Mouse (Mus musculus) left cerebral cortex, adult 8-10 months (tissue): ENCODE measurements around the gene Myl3. TPM values are rescaled to one million over a fixed set of nuclear protein-coding genes. Genes with fewer than 3 reads are reported as not detected.

ENCODE experiments used
- DNase-seq, 2 experiments: peaks; one replicate each; pipeline ENCODE4 v3.0.0; 2022; ENCODE audit warnings: low spot score in 2 of 2
- total RNA-seq, 4 experiments: library from RNA; stranded (reverse); gene quantifications; 2 replicates each; pipeline ENCODE4 v1.2.4; 2022

Myl3 gene
- 1 to 10 TPM in 3 of 4 experiments, not detected in 1; 2.4 to 3.2 (median 2.6) TPM for total RNA-seq

DNA sequence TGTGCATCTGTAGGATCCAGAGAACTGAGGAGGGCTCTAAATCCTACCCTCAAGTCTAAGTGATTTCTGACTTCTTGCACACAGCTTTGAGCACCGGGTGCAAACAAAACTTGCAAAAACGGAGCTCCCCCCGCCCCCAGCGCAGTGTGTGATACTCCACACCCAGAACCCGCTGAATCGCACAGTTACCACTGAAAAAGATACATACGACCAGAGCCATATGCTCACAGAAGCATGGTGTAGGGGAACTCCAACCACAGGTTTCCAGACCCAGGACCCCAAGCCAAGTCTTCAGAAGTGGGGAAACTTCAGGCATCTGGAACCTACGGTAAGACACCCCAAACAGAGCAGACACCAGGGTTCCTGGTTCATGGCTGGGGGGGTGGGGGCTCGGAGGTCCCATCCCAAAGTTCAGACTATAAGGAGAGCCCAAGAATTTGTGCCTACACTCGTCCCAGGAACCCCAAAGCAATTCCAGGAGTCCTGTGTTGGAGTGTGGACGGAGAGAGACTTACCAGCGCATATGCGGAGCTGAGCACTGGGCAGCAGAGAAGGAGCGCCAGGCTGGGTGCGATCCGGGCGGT lies at the start of gene Myl3:
Gene Myl3, plus strand, starts transcription at position 151 of the 584 bp plus-strand sequence.
- no peak for DNase-seq

DNA sequence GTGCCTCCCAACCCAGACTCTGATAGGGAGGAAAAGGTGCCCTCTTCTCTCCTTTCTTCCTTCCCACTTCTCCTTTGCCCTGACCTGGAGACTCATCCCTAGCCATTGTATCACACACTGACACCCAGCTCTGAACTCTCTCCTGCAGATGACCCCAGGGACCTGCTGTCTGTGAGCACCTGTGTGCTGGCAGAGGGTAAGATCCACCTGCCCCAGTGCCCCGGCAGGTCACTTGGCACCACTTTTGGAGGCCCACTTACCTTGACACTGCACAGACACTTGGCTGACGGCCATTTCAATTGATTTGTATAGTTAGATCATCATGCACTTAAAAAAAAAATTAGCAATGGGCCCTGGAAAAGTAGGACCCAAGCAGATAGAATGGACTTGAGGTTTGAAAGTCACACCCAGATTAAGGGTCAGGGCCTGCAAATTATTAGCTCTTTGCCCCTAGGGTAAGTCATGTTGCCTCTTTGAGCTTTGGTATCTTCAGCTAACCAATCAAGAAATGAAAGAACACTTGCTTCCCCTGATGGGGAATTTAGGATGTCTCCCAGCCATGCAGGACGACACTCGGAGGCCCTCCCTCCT lies 46.4 kb upstream of the Myl3 start:
- no peak for DNase-seq

DNA sequence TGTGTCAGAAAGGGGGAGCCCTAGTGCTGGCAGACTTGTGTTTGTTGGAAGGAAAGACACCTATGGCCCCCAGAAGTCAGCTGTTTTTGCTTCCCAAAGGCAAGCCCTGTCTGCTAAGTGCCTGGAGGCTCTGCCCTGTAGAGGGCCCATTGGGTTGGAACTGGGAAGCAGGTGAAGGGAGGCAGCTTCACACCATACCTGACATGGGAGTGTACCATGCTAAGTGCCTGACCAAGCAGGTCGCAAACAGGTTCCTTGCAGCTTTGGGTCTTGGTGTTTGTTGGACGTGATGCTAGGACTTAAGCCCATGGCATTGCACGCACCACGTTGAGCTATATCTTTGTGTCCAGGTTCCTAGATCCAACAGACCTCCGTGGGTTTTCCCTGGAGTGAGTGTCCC lies 45.2 kb upstream of the Myl3 start:
- no peak for DNase-seq

DNA sequence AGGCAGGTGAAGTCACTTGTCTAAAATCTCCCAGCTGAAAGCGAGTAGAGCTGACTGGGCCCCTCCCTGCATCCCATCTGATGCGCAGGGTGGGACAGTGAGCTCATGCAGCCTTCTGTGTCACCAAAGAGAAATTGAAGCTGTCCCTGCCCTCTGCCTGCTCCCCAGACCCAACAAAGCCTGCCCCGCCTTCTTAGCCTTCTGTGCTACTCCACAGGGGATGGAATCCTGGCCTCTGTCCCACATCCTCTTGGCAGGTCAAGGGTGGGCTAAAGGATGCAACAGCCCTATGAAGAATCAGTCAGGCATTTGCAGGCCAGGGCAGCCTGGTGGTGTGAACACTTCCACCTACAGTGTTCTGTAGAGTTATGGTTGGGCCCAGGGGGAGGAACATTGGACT lies 44.2 kb upstream of the Myl3 start:
- DNase-seq: no peak

DNA sequence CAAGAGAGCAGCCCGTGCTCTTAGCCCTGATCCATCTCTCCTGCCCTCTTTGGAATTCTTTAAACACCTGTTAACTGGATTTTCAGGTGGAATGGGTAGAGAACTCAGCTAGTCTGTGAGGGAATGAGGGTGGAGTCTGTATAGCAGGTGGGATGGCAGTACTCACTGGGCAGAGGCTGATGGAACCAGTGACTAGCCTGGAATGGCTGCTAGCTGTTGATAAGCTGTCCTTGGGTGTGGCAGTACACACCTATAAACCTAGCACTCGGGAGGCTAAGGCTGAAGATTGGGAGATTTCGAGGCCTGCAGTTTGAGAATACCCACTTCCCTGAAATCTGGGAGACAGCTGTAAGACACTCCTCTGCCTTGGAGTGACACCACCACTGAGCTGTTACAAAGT lies 42.1 kb upstream of the Myl3 start:
- DNase-seq: no peak

DNA sequence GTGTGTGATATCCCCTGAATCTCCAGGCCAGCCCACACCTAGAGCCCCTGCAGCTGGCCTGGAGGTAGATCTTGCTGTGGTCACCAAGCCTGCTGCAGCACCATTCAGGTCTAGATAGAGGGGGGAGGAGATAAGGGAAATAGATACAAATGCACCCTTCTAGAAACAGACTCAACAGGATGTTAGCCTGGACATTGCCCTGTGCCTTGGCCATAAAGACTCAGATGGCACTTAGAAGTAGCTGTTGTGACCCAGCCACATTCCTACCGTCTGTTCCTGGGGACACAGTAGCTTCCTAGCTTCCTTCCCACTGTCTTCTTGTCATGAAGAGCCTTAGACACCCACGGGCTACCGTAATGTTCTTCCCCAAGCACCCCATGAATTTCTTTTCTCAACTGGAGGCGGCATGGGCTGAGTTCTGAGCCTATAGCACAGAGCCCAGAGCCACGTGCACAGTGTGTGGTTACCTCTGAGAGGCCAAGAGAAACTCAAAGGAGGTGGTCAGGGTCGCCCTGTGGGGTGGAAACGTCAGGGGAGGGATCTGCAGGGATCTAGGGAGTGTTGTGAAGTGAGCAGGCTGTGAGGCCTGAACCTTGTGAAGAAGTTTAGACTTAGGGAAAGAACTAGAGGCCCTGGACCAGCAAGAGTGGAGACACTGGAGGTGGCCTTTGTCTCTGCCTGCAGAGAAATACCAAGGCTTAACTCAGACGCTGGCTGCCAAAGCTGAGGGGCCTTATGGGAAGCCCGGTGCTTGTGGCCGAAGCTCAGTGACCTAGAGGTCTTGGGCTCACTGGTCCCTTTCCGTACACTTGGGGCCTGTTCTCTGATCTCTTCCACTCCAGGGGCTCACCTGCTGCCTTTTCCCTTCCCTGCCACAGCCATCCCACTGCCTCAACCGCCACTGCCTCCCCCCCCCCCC lies 40.3 kb upstream of the Myl3 start:
- no peak for DNase-seq

DNA sequence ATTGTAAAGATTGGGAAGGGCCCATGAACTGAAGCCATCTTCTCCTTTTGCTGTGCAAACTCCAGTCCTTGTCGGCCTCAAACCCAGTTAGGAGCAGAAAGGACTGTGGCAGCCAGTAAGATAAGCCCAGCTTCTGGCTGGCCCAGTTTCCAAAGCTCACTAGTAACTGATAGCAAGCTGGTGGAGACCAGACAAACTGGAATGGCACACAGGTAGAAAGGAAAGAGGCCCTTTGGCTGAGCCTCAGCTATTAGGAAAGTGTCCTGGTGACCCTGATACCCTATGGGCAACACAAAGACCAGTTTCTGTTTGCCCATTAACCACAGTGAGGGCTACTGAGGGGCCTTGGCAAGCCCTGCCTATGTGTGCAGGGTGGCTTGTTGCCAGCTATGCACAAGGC lies 38.8 kb upstream of the Myl3 start:
- no peak for DNase-seq

DNA sequence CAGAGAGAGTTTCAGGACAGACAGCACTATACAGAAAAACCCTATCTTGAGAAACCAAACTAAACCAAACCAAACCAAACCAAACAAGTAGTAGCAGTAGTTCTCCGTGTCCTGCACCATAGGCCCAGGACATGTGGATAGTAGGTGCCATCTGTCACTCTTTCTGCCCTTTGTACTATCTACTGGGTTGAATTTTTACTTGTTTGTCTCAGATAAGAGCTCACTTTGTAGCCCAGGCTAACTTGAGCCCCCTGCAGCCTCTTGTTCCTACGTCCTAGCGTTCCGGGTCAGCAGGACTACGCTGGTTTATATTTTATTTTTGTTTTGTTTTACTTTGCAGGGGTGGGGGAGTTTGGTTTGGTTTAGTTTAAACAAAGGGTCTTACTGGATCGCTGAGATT lies 37.7 kb upstream of the Myl3 start:
- no peak for DNase-seq

DNA sequence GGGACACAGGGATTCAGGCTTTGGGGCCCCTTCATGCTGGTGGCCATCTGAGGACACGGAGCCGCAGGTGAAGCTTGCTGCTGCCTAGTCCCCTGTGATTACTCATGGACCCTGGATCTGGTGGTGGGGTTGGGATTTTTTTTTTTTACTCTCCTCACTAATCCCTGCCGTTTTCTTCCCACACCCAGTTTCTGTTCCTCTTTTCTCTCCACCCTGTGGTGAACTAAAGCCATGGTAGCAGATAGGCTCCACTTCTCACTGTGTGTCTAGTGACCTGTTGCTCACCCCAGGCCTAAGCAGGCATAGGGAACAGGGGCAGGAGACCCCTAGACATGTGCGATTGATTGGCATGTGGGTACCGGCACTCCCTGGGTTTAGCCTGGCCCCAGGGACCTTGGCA lies 34.9 kb upstream of the Myl3 start:
- DNase-seq: no peak

DNA sequence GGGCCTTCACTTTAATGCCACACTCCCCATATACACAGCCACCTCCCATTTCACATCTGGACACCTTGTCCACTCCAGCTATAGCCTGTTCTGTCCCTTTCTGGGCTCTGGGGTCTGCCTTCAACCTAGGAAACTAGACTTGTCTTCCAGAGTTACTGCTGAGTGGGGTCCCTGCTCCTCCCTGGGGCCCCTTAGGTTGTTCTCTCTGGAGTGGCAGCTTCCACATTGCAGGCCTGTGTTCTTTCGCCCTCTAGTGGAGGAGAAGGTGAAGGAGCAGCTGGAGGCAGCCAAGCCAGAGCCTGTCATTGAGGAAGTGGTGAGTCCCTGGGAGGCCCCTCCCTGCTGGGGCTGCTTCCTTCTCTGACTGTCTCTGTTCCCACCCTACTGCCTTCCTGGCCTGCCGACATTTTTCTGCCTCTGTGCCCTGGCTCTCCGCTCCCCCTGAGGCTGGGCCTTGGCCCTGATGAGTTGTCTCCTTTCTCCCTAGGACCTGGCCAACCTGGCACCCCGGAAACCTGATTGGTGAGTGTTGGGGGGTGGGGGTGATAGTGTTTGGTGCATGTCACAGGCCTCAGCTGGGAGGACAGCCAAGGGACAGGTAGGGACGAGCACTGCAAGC lies 31.9 kb upstream of the Myl3 start:
- peak in 1 of 2 experiments; percentile 72 for DNase-seq

DNA sequence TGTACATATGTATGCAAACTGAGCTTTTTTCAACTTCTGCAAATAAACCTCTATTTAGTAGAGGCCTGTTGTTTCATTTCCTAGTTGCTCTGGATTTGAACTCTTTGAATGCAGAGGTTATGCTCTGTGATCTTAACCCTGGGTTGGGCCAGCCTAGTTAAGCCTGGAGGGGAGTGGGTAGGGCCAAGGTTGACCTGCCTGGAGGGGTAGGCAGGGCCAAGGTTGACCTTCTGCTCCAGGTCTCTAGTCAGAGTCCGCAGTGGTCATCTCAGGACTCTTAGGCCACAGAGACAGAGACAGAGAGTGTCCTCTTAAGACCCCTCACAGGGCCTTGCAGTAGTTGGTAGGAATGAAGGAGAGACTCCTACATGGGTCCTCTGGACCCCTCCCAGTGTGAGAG lies 30.1 kb upstream of the Myl3 start:
- DNase-seq: no peak

DNA sequence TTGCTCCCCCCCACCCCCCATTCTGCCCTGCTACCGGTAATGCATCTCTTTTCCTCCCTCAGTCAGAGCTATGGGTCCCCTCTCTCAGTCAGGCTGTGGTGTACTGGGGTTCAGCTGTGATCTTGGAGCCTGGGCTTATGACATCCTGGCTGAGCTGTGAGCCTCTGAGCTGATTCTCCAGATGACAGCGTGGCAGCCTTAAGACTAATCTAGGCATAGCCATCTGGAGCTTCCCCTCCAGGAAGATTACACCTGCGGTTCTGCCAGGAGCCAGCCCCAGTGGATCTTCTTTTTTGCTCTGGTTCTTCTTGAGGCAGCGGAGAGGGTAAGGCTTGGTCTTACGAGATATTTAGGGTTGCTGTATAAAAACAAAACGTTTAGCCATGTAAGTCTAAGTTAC lies 29.7 kb upstream of the Myl3 start:
- DNase-seq: peak in 1 of 2 experiments; percentile 40

DNA sequence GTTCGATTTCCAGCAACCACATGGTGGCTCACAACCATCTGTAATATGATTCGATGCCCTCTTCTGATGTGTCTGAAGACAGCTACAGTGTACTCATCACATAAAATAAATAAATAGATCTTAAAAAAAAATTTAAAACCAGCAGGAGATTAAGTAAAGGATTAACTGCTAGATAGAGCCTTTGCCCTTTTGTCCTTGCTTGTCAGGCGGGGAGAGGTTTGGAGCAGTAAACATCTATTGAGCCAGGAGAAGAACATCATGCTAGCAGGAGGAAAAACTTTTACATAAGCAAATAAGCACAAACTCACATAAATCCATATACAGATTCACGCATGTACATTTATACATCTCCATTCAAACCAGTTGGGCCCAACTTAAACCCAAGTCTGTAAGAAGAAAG lies 29.1 kb upstream of the Myl3 start:
- no peak for DNase-seq

DNA sequence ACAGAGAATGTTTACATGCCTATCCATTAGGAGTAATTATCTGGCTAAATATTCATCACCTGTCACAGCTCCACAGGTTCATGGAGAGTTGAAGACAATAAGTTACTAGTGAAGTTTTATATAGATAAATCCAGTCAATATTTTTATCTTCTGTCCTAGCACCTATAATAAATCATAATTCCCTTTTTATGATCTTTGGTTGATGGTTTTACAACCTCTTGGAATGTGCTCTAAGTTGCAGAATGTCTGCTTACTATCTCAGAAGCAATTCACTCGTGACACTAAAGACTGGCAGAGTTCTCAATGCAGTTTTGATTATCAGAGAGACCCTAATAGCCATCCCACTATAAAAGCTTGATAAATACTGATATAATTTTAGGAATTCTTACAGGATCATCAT lies 28.3 kb upstream of the Myl3 start:
- DNase-seq: no peak

DNA sequence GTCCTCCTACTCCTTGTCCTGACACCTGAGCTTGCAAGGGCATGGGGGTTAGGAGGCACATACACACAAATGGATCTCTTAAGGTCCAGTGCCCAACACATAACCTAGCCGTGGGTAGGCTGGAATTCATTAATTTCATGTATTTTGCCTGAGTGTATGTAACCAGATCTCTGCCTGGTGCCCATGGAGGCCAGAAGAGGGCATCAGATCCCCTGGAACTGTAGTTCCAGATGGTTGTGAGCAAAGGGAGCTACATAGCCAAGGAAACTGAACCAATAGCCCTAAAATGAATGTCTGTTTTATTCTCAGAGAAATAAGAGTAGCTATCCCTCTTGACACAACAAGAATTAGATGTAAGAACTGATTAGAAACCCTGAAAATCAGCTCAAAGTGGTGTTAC lies 26.2 kb upstream of the Myl3 start:
- no peak for DNase-seq

DNA sequence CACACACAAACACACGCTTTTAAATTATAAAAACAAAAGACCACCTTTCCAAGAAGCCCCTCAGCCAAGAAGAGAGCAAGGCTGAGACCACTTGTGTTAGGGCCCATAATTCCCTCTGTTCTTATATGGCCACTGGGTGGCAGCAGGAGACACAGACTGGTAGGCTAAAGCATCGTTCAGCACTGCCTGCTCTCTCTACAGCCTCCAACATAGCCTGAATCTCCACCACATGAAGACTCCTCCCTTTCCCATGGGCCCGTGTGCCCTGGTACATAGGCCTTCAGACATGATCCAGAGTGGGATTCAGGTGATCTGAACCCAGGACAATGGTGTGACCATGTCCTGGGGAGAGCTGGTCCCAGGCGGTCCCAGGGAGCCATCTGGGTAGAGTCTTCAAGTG lies 24.9 kb upstream of the Myl3 start:
- DNase-seq: peak in 1 of 2 experiments; percentile 51

DNA sequence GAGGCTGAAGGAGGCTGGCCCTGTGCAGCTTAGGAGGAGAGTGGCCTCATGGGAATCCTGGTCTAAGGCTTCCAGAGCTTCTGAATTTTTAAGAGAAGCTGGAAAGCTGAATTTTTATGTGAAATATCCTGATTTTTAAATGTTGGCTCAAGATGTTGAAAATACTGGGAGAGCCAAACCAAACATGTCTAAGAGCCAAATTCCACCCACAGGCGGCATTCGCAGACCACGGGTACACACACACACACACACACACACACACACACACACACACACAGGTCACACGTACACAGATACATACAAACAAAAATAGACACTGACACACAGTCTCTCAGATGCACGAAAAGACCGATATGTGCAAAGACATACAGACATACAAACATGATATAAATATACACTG lies 23.6 kb upstream of the Myl3 start:
- no peak for DNase-seq

DNA sequence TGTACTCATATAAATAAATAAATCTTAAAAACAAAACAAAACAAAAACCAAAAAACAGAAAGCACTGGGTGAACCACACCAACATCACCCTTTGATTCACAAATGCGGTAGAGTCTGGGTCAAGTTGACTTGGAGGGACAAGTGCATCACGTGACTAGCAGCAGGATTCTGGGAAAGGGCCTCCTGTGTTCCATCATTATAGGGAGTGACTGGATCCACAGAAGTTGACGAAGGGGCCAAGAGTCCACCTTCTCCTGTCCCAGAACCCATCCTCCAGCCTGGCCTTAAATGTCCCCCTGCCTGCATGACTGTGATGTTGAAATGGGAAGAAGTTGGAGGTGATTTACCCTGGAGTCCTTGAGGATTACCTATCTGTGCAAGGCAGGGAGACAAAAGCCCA lies 22.9 kb upstream of the Myl3 start:
- DNase-seq: no peak

DNA sequence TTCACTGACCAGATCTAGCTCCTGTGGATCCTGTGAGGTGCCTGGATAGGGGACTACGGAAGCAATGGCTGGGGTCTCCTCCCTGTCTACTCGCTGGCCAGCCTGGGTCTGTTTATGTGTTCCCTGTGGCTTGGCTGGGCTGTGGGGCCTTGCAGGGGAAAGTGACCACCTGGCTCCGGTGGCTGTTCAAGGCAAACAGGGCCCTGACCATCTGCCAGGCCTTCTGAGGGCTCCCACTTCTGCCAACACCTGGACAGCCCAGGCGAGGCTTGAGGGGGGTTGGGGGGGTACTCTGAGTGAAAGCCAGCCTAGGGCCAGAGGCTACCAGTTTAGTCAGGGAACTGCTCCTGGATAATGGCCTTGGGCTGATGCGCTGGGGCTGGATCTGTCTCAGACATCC lies 21.7 kb upstream of the Myl3 start:
- no peak for DNase-seq

DNA sequence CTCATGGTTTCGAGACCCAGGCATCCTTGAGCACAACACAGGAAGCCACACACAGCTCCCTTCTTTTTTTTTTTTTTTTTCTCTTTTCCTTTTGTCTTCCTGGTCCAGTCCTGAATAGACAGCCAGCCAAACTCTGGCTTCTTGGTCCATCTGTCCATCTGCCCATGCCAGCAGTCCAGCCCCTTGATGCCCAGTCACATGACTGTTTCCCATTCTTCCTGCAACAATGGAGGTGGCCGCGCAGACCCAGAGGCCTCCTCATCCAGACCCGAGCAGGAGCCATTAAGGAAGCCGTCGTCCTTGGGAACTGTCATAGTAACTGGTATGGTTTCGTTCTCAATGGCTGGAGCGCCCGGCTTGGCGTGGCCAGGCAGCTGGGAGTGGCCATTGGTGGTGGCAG lies 19.6 kb upstream of the Myl3 start:
- no peak for DNase-seq

DNA sequence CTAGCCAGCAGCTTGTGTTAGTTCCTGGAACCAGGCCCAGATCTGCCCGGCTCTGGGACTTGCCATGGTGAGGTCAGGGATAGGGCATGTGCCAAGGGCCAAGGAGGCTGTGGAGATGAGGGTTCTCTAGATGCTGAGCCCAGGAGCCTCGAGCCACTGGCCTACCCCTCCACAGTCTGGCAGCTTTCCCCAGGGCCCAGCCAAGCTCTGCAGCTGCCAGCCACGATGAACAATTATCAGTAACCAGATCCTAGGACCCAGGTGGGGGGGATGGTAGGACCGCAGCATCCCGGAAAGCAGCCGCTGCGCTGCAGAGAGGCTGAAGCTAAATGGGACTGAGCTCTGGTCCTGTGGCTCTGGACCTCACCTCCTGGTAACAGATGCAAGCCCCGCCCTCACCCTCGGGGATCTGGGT lies 15.9 kb upstream of the Myl3 start:
- DNase-seq: peak in 1 of 2 experiments; percentile 48

DNA sequence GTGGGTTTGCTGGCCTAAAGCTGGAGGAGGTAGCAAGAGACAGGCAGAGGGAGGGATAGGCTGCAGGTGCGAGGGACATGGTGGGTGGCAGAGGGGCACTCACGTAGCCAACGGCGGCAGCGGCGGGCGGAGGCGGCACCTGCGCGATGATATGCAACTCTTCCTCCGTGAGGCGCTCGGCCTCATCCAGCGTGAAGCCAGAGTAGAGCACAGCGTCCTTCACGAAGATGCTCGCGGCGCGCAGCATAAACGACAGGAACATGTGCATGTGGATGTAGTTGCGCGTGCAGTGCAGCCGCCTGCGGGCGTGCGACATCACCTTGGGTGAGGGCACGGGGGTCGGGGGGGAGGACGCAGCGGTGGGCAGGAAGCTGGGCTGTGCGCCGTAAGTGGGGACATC lies 14.8 kb upstream of the Myl3 start:
- peak in 1 of 2 experiments; percentile 41 for DNase-seq
